Mouse (Mus musculus) heart, embryonic 16.5 days (tissue): ENCODE measurements around the gene Hist1h4c. TPM values are rescaled to one million over a fixed set of nuclear protein-coding genes. Genes with fewer than 3 reads are reported as not detected.
"Not testable (repeated sequence)": the region's sequence is repeated elsewhere in the genome, so short reads cannot be mapped to it uniquely, and the experiment has no call there.

Experiments used
- ATAC-seq: fragments of 200-750 bp; cut with Nextera tagmentation; replicated peaks from 2 replicates; pipeline ENCODE4 v1.8.0; 2017; ENCODE audit warnings: moderate number of reproducible peaks; ENCODE audit not compliant: insufficient read depth, low FRiP score; ENCODE audit errors: extremely low read depth
- H3K27ac ChIP-seq: fragments of 300-500 bp; sonication (generic); 2 replicates; pipeline ENCODE4 v1.5.1; 2014; ENCODE audit warnings: mild to moderate bottlenecking, low read length, control low read depth, moderate library complexity
- H3K27me3 ChIP-seq: fragments of 300-500 bp; sonication (generic); 2 replicates; pipeline ENCODE4 v1.6.1; 2014; ENCODE audit warnings: low read length, mixed read lengths; ENCODE audit not compliant: control insufficient read depth, insufficient read depth
- H3K36me3 ChIP-seq: fragments of 300-500 bp; sonication (generic); 2 replicates; pipeline ENCODE4 v1.6.1; 2014; ENCODE audit not compliant: control insufficient read depth, insufficient read depth
- H3K4me1 ChIP-seq: fragments of 300-500 bp; sonication (generic); 2 replicates; pipeline ENCODE4 v1.6.1; 2014; ENCODE audit warnings: low read length, mixed read lengths; ENCODE audit not compliant: control insufficient read depth, insufficient read depth
- H3K4me2 ChIP-seq: fragments of 300-500 bp; sonication (generic); 2 replicates; pipeline ENCODE4 v1.6.1; 2014; ENCODE audit warnings: low read depth, mild to moderate bottlenecking, control low read depth, low read length
- H3K4me3 ChIP-seq: fragments of 300-500 bp; sonication (generic); 2 replicates; pipeline ENCODE4 v1.5.1; 2014; ENCODE audit warnings: mild to moderate bottlenecking, control low read depth, low read length
- H3K9ac ChIP-seq: fragments of 300-500 bp; sonication (generic); 2 replicates; pipeline ENCODE4 v1.6.1; 2014; ENCODE audit warnings: low read length, control low read depth
- H3K9me3 ChIP-seq: fragments of 300-500 bp; sonication (generic); replicated peaks from 2 replicates; pipeline ENCODE4 v1.6.1; 2016; ENCODE audit warnings: low read length; ENCODE audit not compliant: control insufficient read depth
- whole genome bisulfite sequencing: fragments of 180-500 bp; shearing (Covaris S2); extraction: QIAGEN DNeasy Blood & Tissue Kit; methylation state at CpG from one replicate; pipeline ENCODE4 v1.1.7; 2014; 5-methylcytosine and 5-hydroxymethylcytosine counted together
- polyA plus RNA-seq: library from polyadenylated mRNA; unstranded; fragments of >200 nt; fragmentation: Nextera tagmentation; extraction: Ambion mirVana; gene quantifications from 2 replicates; pipeline ENCODE4 v1.2.1, GENCODE M21; 2015

The Hist1h4c gene
- polyA plus RNA-seq, 1 experiment from 2014 or later: 1.9 TPM

- Histone ChIP-seq H3K4me3 (no peak overlapping the region), H3K27me3 (no peaks in the 10 kb centered on the region), H3K4me2 (no peak overlapping the region), H3K27ac (no peak overlapping the region), H3K9me3 (no peaks in the 10 kb centered on the region), H3K9ac (no peak overlapping the region), H3K4me1 (peaks cover 5% of the 10 kb centered on the region; the same call in 1 of the 2 replicates), H3K36me3 (no peaks in the 10 kb centered on the region)
- no peak for ATAC-seq
- WGBS: 73% methylated on average over 6 of the region's 6 CpGs
These were observed 4.3 kb downstream of the Hist1h4c start for GRCm38 (mm10) chr13:23693856-23694440.

- WGBS: 46% methylated on average over 2 of the region's 2 CpGs
- Histone ChIP-seq H3K4me2 (no peak overlapping the region), H3K9me3 (no peaks in the 10 kb centered on the region), H3K36me3 (no peaks in the 10 kb centered on the region), H3K4me1 (peaks cover 10% of the 10 kb centered on the region; the same call in 1 of the 2 replicates), H3K27me3 (no peaks in the 10 kb centered on the region), H3K9ac (no peak overlapping the region), H3K4me3 (no peak overlapping the region), H3K27ac (no peak overlapping the region)
- no peak for ATAC-seq
These were observed 8.8 kb downstream of the Hist1h4c start for GRCm38 (mm10) chr13:23689459-23689858.

- Histone ChIP-seq H3K4me3 (no peak overlapping the region), H3K27ac (no peak overlapping the region), H3K9me3 (no peaks in the 10 kb centered on the region), H3K9ac (no peak overlapping the region), H3K27me3 (no peaks in the 10 kb centered on the region), H3K4me2 (no peak overlapping the region), H3K4me1 (peaks cover 10% of the 10 kb centered on the region; the same call in 1 of the 2 replicates), H3K36me3 (no peaks in the 10 kb centered on the region)
- 92% methylated on average over 2 of the region's 2 CpGs for WGBS
- ATAC-seq: no peak
These were observed 9.3 kb downstream of the Hist1h4c start for GRCm38 (mm10) chr13:23688956-23689355.

GRCm38 (mm10) chr13:23687907-23688306, 10.3 kb downstream of the Hist1h4c start:
- Histone ChIP-seq H3K4me3 (no peak overlapping the region), H3K36me3 (no peaks in the 10 kb centered on the region), H3K27ac (no peak overlapping the region), H3K4me2 (no peak overlapping the region), H3K27me3 (no peaks in the 10 kb centered on the region), H3K4me1 (peaks cover 12% of the 10 kb centered on the region), H3K9ac (no peak overlapping the region), H3K9me3 (no peaks in the 10 kb centered on the region)
- ATAC-seq: no peak
- WGBS: 91% methylated on average over 7 of the region's 7 CpGs

GRCm38 (mm10) chr13:23687181-23687580, 11.1 kb downstream of the Hist1h4c start:
- WGBS: 83% methylated on average over 4 of the region's 4 CpGs
- H3K4me3 ChIP-seq: no peak overlapping the region
- peaks cover 16% of the 10 kb centered on the region for H3K4me1 ChIP-seq
- no peaks in the 10 kb centered on the region for H3K36me3 ChIP-seq
- no peak overlapping the region for H3K4me2 ChIP-seq
- no peaks in the 10 kb centered on the region for H3K9me3 ChIP-seq
- H3K27ac ChIP-seq: no peak overlapping the region
- no peak for ATAC-seq
- no peak overlapping the region for H3K9ac ChIP-seq
- H3K27me3 ChIP-seq: no peaks in the 10 kb centered on the region

GRCm38 (mm10) chr13:23685966-23686365, 12.3 kb downstream of the Hist1h4c start:
- H3K4me3 ChIP-seq: peak overlapping the region; percentile 61
- peak overlapping the region; percentile 79; the same call in 1 of the 2 replicates for H3K9ac ChIP-seq
- H3K4me1 ChIP-seq: peaks cover 16% of the 10 kb centered on the region
- no peaks in the 10 kb centered on the region for H3K9me3 ChIP-seq
- peak overlapping the region; percentile 97 for H3K27ac ChIP-seq
- peak overlapping the region; percentile 90 for H3K4me2 ChIP-seq
- no peaks in the 10 kb centered on the region for H3K36me3 ChIP-seq
- ATAC-seq: no peak
- 44% methylated on average over 4 of the region's 4 CpGs for WGBS
- H3K27me3 ChIP-seq: no peaks in the 10 kb centered on the region

- Histone ChIP-seq H3K27ac (peak overlapping the region; percentile 97), H3K4me2 (peak overlapping the region; percentile 90), H3K4me1 (peaks cover 16% of the 10 kb centered on the region), H3K4me3 (peak overlapping the region; percentile 61), H3K9ac (peak overlapping the region; percentile 79), H3K9me3 (no peaks in the 10 kb centered on the region), H3K27me3 (no peaks in the 10 kb centered on the region), H3K36me3 (no peaks in the 10 kb centered on the region)
- 11% methylated on average over 15 of the region's 15 CpGs for WGBS
- ATAC-seq: no peak
These were observed 13.0 kb downstream of the Hist1h4c start for GRCm38 (mm10) chr13:23685121-23685861.

GRCm38 (mm10) chr13:23684295-23684945, 13.8 kb downstream of the Hist1h4c start:
- Histone ChIP-seq H3K4me1 (peaks cover 16% of the 10 kb centered on the region), H3K9ac (peak overlapping the region; percentile 79), H3K4me3 (peak overlapping the region; percentile 61), H3K27ac (peak overlapping the region; percentile 97), H3K4me2 (peak overlapping the region; percentile 90)
- H3K9me3 ChIP-seq, H3K27me3 ChIP-seq, H3K36me3 ChIP-seq: not testable (repeated sequence)
- ATAC-seq: peak; percentile 12
- WGBS: 0% methylated on average over 11 of the region's 37 CpGs

- Histone ChIP-seq H3K4me3 (peak within 1 kb of the TSS; percentile 61), H3K9me3 (no peaks in the 10 kb centered on the region), H3K27ac (peak within 1 kb of the TSS; percentile 97), H3K4me1 (peaks cover 16% of the 10 kb centered on the region), H3K9ac (peak within 1 kb of the TSS; percentile 79), H3K36me3 (no peaks in the 10 kb centered on the region), H3K4me2 (peak within 1 kb of the TSS; percentile 90), H3K27me3 (no peaks in the 10 kb centered on the region)
- peak; percentile 97 for ATAC-seq
- WGBS: under 1% methylated on average over 32 of the region's 32 CpGs
These were observed 14.4 kb downstream of the Hist1h4c start, which contains the start of the genes Hist1h2ac and Hist1h2bc for GRCm38 (mm10) chr13:23683755-23684281. Gene Hist1h2ac (minus strand): TSS chr13:23683948. Gene Hist1h2bc (plus strand): TSS chr13:23684199.
